Mouse (Mus musculus) forebrain, postnatal 0 days (tissue): ENCODE measurements at regions not wholly inside any gene's neighbourhood (a gene's known extent, or its start where the extent isn't known, plus 50 kb on each side); places are given as distances from the start of the nearest gene placed in this dataset.

Source experiments
- ATAC-seq: fragments of 200-750 bp; cut with Nextera tagmentation; 2 replicates; pipeline ENCODE4 v1.8.0; 2017; ENCODE audit warnings: mild to moderate bottlenecking, moderate library complexity
- DNase-seq: peaks from one replicate; pipeline ENCODE4 v3.0.0-alpha.2; 2015
- H3K27ac ChIP-seq: fragments of 300-500 bp; sonication (generic); 2 replicates; pipeline ENCODE4 v1.5.1; 2014; ENCODE audit warnings: low read depth, mild to moderate bottlenecking, antibody characterized with exemption, low read length, moderate library complexity, mixed read lengths
- H3K27me3 ChIP-seq: fragments of 300-500 bp; sonication (generic); 2 replicates; pipeline ENCODE4 v1.6.1; 2014; ENCODE audit warnings: mild to moderate bottlenecking, low read length, mixed read lengths; ENCODE audit not compliant: insufficient read depth
- H3K36me3 ChIP-seq: fragments of 300-500 bp; sonication (generic); 2 replicates; pipeline ENCODE4 v1.6.1; 2014; ENCODE audit warnings: mild to moderate bottlenecking, moderate library complexity; ENCODE audit not compliant: insufficient read depth
- H3K4me1 ChIP-seq: fragments of 300-500 bp; sonication (generic); 2 replicates; pipeline ENCODE4 v1.6.1; 2014; ENCODE audit warnings: antibody characterized with exemption; ENCODE audit not compliant: insufficient read depth
- H3K4me2 ChIP-seq: fragments of 300-500 bp; sonication (generic); 2 replicates; pipeline ENCODE4 v1.6.1; 2014; ENCODE audit warnings: low read depth, mild to moderate bottlenecking, moderate library complexity
- H3K4me3 ChIP-seq: fragments of 300-500 bp; sonication (generic); 2 replicates; pipeline ENCODE4 v1.5.1; 2014; ENCODE audit warnings: low read depth, low read length, mixed read lengths
- H3K9ac ChIP-seq: fragments of 300-500 bp; sonication (generic); 2 replicates; pipeline ENCODE4 v1.6.1; 2014; ENCODE audit warnings: mild to moderate bottlenecking
- H3K9me3 ChIP-seq: fragments of 300-500 bp; sonication (generic); 2 replicates; pipeline ENCODE4 v1.6.1; 2016; ENCODE audit warnings: low read length
- CTCF ChIP-seq: sonication (generic); IDR thresholded peaks from 2 replicates; pipeline ENCODE4 v1.5.1; 2016; ENCODE audit warnings: antibody characterized with exemption, control low read depth, low read depth
- whole genome bisulfite sequencing: fragments of 180-500 bp; shearing (Covaris S2); extraction: QIAGEN DNeasy Blood & Tissue Kit; methylation state at CpG from one replicate; pipeline ENCODE4 v1.1.7; 2014; 5-methylcytosine and 5-hydroxymethylcytosine counted together

DNA sequence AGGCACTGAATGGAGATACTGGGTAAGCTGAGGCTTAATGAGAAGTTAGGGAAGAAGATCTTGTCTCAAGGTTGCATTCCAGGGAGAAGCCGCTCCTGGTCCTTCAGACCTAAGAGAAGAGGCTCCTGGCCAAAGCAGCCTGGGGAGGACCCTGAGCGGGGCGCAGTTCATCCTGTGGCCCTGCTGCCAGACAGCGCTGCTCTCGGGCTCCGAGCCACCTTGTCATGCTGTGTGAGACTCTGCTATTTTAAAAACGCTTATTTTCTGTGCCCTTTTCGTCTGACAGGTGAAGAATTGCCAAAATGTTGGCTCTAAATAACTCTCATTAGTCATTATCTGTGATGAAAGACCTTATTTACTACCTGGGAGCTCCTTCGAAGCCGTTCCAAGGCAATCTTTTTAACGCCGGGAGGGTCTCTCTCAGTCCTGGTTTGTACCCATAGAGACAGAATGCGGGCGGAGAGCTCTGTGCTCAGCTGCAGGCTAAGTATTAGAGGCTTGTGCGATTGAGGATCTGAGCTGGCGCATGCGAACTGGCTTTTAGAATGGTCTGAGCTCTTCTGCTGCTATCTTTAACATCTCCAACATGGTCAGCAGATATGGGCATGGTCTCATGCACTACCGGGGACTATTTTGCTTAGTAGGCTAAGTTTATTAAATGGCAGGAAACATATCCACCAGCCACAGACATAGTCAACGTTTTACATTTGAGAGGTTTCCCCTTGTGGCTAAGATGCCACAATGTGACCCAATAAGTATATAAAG lies 68.8 kb upstream of the Gpr12 start:
- DNase-seq (peak; percentile 24), ATAC-seq (peak; percentile 51; the same call in 1 of the 2 replicates)
- Histone ChIP-seq H3K27me3 (no peaks in the 10 kb centered on the region), H3K9ac (no peak overlapping the region), H3K9me3 (no peaks in the 10 kb centered on the region), H3K4me2 (0 out of 2 replicates have a peak overlapping the region, but pooled peaks have one; percentile 21), H3K4me1 (no peaks in the 10 kb centered on the region), H3K27ac (no peak overlapping the region), H3K36me3 (no peaks in the 10 kb centered on the region), H3K4me3 (no peak overlapping the region)
- TF ChIP-seq CTCF, result no peak
- 58% methylated on average over 19 of the region's 19 CpGs for WGBS

DNA sequence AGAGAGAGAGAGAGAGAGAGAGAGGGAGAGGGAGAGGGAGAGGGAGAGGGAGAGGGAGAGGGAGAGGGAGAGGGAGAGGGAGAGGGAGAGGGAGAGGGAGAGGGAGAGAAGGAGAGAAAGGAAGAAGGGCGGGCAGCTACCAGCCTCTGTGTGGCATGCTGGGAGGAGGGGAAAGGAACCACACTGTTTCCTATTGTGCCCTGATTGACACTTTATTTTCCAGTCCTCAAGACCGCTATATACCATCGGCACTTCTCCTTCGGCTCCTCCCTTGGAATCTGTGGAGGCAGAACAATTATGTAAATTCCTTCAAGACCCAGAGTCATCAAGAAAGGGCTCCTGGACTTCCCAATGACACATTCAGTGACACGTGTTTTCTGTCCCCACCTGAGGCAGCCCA lies 67.8 kb upstream of the Gpr12 start:
- no peaks in the 10 kb centered on the region for H3K27me3 ChIP-seq
- H3K4me1 ChIP-seq, result no peaks in the 10 kb centered on the region
- TF ChIP-seq CTCF, result no peak
- ATAC-seq (no peak), DNase-seq (no peak)
- H3K4me2 ChIP-seq, result no peak overlapping the region
- no peak overlapping the region for H3K4me3 ChIP-seq
- H3K9me3 ChIP-seq, result no peaks in the 10 kb centered on the region
- 10% methylated on average over 5 of the region's 5 CpGs for WGBS
- no peak overlapping the region for H3K9ac ChIP-seq
- no peak overlapping the region for H3K27ac ChIP-seq
- H3K36me3 ChIP-seq, result no peaks in the 10 kb centered on the region

DNA sequence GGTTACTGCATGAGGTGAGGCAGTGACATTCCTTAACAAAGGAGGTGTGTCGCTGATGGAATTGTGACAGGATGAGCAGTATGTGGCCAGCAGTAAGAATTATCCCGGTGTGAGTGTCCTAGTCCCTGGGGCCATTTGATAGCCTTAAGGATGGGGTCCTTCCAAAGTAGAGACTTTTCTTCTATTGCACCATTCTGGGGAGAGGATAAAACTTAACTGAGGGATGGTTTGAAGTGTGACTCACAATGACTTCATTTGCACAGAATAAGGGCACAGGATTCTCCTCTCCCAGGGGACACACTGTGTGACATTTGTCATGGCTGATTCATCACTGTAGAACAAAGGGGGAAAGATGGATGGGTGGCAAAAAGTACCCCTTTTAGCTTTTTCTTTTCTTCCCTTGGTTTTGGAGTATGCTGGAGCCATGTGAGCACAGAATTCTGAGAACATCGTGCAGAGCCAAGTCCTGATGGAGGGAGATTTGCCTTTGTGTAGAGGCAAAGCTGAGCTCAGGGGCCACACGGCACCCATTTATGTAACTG lies 63.6 kb upstream of the Gpr12 start:
- WGBS, result 71% methylated on average over 4 of the region's 4 CpGs
- Histone ChIP-seq H3K9me3 (no peaks in the 10 kb centered on the region), H3K4me2 (no peak overlapping the region), H3K9ac (no peak overlapping the region), H3K36me3 (no peaks in the 10 kb centered on the region), H3K27me3 (no peaks in the 10 kb centered on the region), H3K4me3 (no peak overlapping the region), H3K4me1 (no peaks in the 10 kb centered on the region), H3K27ac (peak overlapping the region; percentile 45; the same call in 1 of the 2 replicates)
- TF ChIP-seq CTCF, result no peak
- ATAC-seq (peak; percentile 49; the same call in 1 of the 2 replicates), DNase-seq (no peak)

DNA sequence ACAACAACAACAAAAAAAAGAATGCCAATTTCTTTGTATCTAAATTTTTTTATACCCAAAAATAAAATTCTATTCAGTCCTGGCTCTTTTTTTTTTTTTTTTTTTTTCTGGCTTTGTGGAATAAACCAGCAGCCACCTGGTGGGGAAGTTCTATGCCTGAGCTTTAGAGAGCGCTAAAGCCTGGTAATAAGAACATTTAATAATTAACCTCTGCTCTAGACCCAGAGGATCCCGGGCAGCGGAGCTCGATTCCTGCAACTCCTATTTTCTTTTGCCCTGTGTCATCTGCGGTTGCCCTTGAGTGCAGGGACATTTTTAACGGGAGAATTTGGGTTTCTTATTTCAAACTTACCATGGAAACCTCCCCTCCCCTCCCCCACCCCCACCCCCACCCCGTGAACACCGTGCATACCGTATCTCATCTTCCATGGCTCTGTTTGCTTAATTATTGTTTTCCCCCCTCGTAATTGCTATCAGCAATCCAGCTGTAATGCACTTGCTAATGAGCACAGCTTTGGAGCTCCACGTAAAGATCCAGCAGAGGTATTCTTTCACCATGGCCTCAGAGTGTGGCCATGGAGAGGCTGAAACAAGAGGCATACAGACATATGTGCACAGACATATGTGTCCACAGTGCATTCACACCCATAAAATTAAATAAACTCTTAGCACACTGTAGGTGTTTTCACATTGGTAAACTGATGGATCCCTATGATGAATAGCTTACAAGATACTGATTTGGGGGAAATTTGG lies 62.8 kb upstream of the Gpr12 start:
- no peaks in the 10 kb centered on the region for H3K36me3 ChIP-seq
- WGBS, result 15% methylated on average over 11 of the region's 11 CpGs

DNA sequence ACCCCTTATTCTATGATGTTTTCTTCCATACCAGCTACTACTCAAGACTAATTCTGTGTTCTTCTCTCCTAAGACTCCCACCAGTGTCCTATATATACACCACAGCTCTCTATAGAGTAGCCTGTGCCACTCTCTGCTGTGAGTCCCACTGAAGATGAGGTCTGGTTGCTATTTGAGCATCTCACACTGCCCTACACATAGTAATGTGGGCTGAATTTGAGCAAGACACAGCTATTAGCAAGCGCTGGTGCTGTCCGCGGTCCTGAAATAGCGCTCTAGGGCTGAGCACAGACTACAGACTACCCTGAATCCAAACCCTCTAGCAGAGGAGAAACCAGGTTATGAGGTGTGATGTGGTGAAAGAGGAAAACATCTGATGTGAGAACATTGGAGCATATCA lies 59.5 kb upstream of the Gpr12 start:
- TF ChIP-seq CTCF, result no peak
- ATAC-seq (no peak; the same call in 1 of the 2 replicates), DNase-seq (peak; percentile 21)
- Histone ChIP-seq H3K27me3 (no peaks in the 10 kb centered on the region), H3K36me3 (no peaks in the 10 kb centered on the region), H3K9me3 (no peaks in the 10 kb centered on the region), H3K4me3 (no peak overlapping the region), H3K4me2 (no peak overlapping the region), H3K9ac (no peak overlapping the region), H3K4me1 (no peaks in the 10 kb centered on the region), H3K27ac (no peak overlapping the region)
- WGBS, result 10% methylated on average over 4 of the region's 4 CpGs

More for the DNA sequence above, 62.8 kb upstream of the Gpr12 start:
- H3K4me3 ChIP-seq, result no peak overlapping the region
- TF ChIP-seq CTCF, result no peak
- DNase-seq, result no peak
- H3K4me2 ChIP-seq, result no peak overlapping the region
- no peak overlapping the region for H3K27ac ChIP-seq
- no peak overlapping the region for H3K9ac ChIP-seq
- no peaks in the 10 kb centered on the region for H3K27me3 ChIP-seq
- no peaks in the 10 kb centered on the region for H3K9me3 ChIP-seq
- ATAC-seq, result peak; percentile 20; the same call in 1 of the 2 replicates
- no peaks in the 10 kb centered on the region for H3K4me1 ChIP-seq

DNA sequence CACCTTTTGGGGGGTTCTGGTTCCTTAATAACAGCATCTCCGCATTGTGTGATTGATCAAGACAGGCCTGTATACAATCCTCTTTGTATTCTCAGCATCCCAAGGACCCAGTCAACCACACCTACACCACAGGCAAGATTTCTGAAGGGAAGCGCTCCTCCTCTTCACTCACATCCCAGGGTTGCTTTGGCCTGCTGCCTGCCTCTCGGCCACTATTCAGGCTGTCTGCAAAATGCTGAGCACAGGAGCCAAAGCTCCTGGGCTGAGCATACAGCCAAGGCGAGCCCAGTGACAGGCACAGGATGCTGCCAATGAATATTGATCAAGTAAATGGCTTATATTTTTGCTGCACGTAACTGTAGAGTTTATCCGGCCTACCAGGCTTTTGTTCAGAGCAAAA lies 56.9 kb upstream of the Gpr12 start:
- DNase-seq (no peak), ATAC-seq (no peak)
- no peak for TF ChIP-seq CTCF
- H3K4me1 ChIP-seq, result no peaks in the 10 kb centered on the region
- H3K4me3 ChIP-seq, result no peak overlapping the region
- H3K36me3 ChIP-seq, result no peaks in the 10 kb centered on the region
- no peak overlapping the region for H3K4me2 ChIP-seq
- no peaks in the 10 kb centered on the region for H3K9me3 ChIP-seq
- H3K9ac ChIP-seq, result no peak overlapping the region
- 67% methylated on average over 6 of the region's 6 CpGs for WGBS
- H3K27ac ChIP-seq, result no peak overlapping the region
- H3K27me3 ChIP-seq, result no peaks in the 10 kb centered on the region

DNA sequence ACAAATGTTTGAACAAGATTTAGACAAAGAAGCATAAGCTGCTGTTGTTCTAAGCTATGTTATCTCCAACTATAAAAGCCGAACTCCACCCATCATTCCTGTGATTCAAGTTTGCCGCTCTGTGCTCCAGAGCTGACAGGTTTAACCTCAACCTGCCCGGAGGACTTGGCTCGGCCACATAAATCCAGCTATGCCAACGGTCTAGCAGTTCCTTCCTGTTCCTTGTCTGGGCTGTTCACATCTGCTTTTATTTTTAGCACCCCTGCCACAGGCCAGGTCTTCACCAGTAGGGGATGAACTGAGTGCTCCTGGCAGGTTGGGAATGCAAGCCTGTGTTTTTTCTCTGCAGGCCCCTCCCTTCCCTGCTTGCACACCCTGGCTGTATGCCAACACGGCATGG lies 51.8 kb upstream of the Gpr12 start:
- H3K9ac ChIP-seq, result no peak overlapping the region
- no peaks in the 10 kb centered on the region for H3K9me3 ChIP-seq
- no peaks in the 10 kb centered on the region for H3K27me3 ChIP-seq
- DNase-seq (no peak), ATAC-seq (no peak)
- TF ChIP-seq CTCF, result no peak
- H3K4me1 ChIP-seq, result no peaks in the 10 kb centered on the region
- H3K4me3 ChIP-seq, result no peak overlapping the region
- H3K4me2 ChIP-seq, result no peak overlapping the region
- no peaks in the 10 kb centered on the region for H3K36me3 ChIP-seq
- H3K27ac ChIP-seq, result no peak overlapping the region
- WGBS, result 81% methylated on average over 6 of the region's 6 CpGs
